Mouse (Mus musculus) ovary, postnatal 14 days (tissue): Measurements from ENCODE around the gene Scgb1b7.
"Not testable (repeated sequence)": the region's sequence is repeated elsewhere in the genome, so short reads cannot be mapped to it uniquely, and the experiment has no call there.

Experiments
- DNase-seq: peaks from one replicate; pipeline ENCODE4 v3.0.0; 2022; ENCODE audit warnings: low spot score

Gene Scgb1b7

DNA sequence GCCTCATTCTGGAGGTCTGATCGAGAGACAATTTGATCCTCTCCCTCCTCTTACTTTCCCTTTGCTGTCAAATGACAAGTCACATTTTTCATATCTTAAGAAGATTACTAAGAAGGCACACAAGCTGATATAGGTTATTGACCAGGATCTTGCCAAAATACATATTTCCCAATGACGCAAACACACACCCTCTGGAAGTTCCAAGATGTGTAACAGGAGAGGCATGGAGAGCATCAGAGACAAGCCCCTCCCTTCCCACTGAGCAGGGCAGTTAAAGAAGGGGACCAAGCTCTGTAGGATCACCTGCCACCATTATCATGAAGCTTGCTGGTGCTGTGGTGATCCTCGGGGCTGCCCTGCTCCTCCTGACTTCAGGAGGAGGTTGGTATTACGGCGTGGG is at the start of gene Scgb1b7:
Gene Scgb1b7, plus strand, starts transcription at position 301 of the 400 bp plus-strand sequence.
- not testable (repeated sequence) for DNase-seq

DNA sequence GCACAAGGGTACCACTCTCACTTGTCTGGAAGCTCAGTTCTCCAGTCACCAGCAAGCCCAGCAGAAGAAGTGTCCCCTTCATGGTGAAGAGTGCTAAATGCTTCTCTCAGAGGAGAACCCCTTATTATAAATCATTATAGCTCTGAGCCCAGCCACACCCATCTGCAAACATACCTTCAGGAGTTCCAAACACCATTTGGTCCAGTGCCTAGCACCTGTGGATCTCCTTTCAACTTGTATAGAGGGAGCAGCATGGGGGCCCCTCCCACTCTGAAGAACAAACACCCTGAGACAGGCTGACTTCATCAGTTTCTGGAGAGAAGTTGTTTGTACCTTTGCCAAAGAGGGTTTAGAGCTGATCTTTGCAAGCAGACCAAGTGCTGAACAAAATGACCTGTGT is 6.8 kb upstream of the Scgb1b7 start, which contains the start of gene Scgb2b7:
Gene Scgb2b7, minus strand, starts transcription at position 101 of the 400 bp plus-strand sequence.
- not testable (repeated sequence) for DNase-seq
